Mouse (Mus musculus): ENCODE measurements around the gene Tpo. TPM values are rescaled to one million over a fixed set of nuclear protein-coding genes. Genes with fewer than 3 reads are reported as not detected.

Gene Tpo
- total and polyA plus RNA-seq, 3 experiments = not detected

- no peak overlapping the region for H3K4me3 ChIP-seq (ENCODE audit: control insufficient read depth in 1 of 2, insufficient read depth in 1 of 2, low read depth in 2 of 2, low read length in 2 of 2)
- no peaks in the 10 kb centered on the region for H3K4me1 ChIP-seq (ENCODE audit: control insufficient read depth in 1 of 2, insufficient read depth in 2 of 2, low read length in 2 of 2)
- no peaks in the 10 kb centered on the region for H3K36me3 ChIP-seq (ENCODE audit: control insufficient read depth in 1 of 2, insufficient read depth in 2 of 2, low read length in 2 of 2)
- no peak for DNase-seq (ENCODE audit: low read depth, low spot score)
- H3K79me2 ChIP-seq (ENCODE audit: control insufficient read depth, insufficient read depth, low read length, poor library complexity) = no peaks in the 10 kb centered on the region
- no peak overlapping the region for H3K27ac ChIP-seq (ENCODE audit: control insufficient read depth, low read depth, low read length)
- no peaks in the 10 kb centered on the region for H3K9me3 ChIP-seq (replicated peaks; ENCODE audit: insufficient read depth, low read length)
- TF ChIP-seq HCFC1 (IDR thresholded peaks at IDR 0.05; ENCODE audit: low read depth, low read length) = no peak
- no peak for TF ChIP-seq USF2 (IDR thresholded peaks at IDR 0.05; ENCODE audit: borderline replicate concordance in 1 of 2, insufficient read depth in 1 of 2, low read depth in 1 of 2, low read length in 2 of 2)
- no peak for TF ChIP-seq KAT2A (conservative IDR thresholded peaks at IDR 0.05; ENCODE audit: low read depth, low read length)
- TF ChIP-seq MAX (IDR thresholded peaks at IDR 0.05; ENCODE audit: low read length) = no peak
- TF ChIP-seq SMC3 (IDR thresholded peaks at IDR 0.05; ENCODE audit: low read depth, low read length) = no peak
- TF ChIP-seq MYC (IDR thresholded peaks at IDR 0.05; ENCODE audit: low read depth, low read length) = no peak
- no peak for TF ChIP-seq ZNF384 (IDR thresholded peaks at IDR 0.05; ENCODE audit: low read depth, low read length)
- TF ChIP-seq E2F4 (IDR thresholded peaks at IDR 0.05; ENCODE audit: borderline replicate concordance, low read depth, low read length) = no peak
- TF ChIP-seq ZC3H11A (IDR thresholded peaks at IDR 0.05; ENCODE audit: low read depth, low read length) = no peak
- TF ChIP-seq ETS1 (IDR thresholded peaks at IDR 0.05; ENCODE audit: low read depth, low read length) = no peak
- TF ChIP-seq MAZ (IDR thresholded peaks at IDR 0.05; ENCODE audit: low read depth, low read length) = no peak
- no peak for TF ChIP-seq POLR2AphosphoS2 (IDR thresholded peaks at IDR 0.05; ENCODE audit: low read length)
- no peak for TF ChIP-seq CTCF (IDR thresholded peaks at IDR 0.05 in 2 of 3, conservative IDR thresholded peaks at IDR 0.05 in 1 of 3; ENCODE audit: control insufficient read depth in 1 of 3, insufficient read depth in 1 of 3, low read depth in 2 of 3, low read length in 3 of 3, poor library complexity in 1 of 3, severe bottlenecking in 1 of 3)
- no peak for TF ChIP-seq MYB (IDR thresholded peaks at IDR 0.05; ENCODE audit: low read depth, low read length)
- no peak for TF ChIP-seq POLR2A (IDR thresholded peaks at IDR 0.05; ENCODE audit: control insufficient read depth in 1 of 2, insufficient read depth in 1 of 2, low read depth in 1 of 2, low read length in 2 of 2, poor library complexity in 1 of 2)
- TF ChIP-seq TBP (IDR thresholded peaks at IDR 0.05; ENCODE audit: low read depth, low read length) = no peak
- H3K9ac ChIP-seq (ENCODE audit: control insufficient read depth, low read depth, low read length, poor library complexity, severe bottlenecking) = no peak overlapping the region
- H3K27me3 ChIP-seq (ENCODE audit: control insufficient read depth in 1 of 2, insufficient read depth in 2 of 2, low read length in 2 of 2) = no peaks in the 10 kb centered on the region
Measured at GRCm38 (mm10) chr12:30168491-30168890, 36.1 kb upstream of the Tpo start.

- no peak for TF ChIP-seq SIN3A (IDR thresholded peaks at IDR 0.05; ENCODE audit: low read length)
- Histone ChIP-seq H3K4me3 (ENCODE audit: control insufficient read depth in 1 of 2, insufficient read depth in 1 of 2, low read depth in 2 of 2, low read length in 2 of 2) (no peak overlapping the region), H3K9ac (ENCODE audit: control insufficient read depth, low read depth, low read length, poor library complexity, severe bottlenecking) (no peak overlapping the region), H3K27me3 (ENCODE audit: control insufficient read depth in 1 of 2, insufficient read depth in 2 of 2, low read length in 2 of 2) (no peaks in the 10 kb centered on the region), H3K79me2 (ENCODE audit: control insufficient read depth, insufficient read depth, low read length, poor library complexity) (no peaks in the 10 kb centered on the region), H3K4me1 (ENCODE audit: control insufficient read depth in 1 of 2, insufficient read depth in 2 of 2, low read length in 2 of 2) (no peaks in the 10 kb centered on the region), H3K27ac (ENCODE audit: control insufficient read depth, low read depth, low read length) (no peak overlapping the region), H3K9me3 (replicated peaks; ENCODE audit: insufficient read depth, low read length) (no peaks in the 10 kb centered on the region), H3K36me3 (ENCODE audit: control insufficient read depth in 1 of 2, insufficient read depth in 2 of 2, low read length in 2 of 2) (no peaks in the 10 kb centered on the region)
- DNase-seq (ENCODE audit: low read depth, low spot score) = no peak
Measured at GRCm38 (mm10) chr12:30164538-30164937, 32.1 kb upstream of the Tpo start.

GRCm38 (mm10) chr12:30164005-30164404 lies 31.6 kb upstream of the Tpo start:
- H3K27me3 ChIP-seq (ENCODE audit: control insufficient read depth in 1 of 2, insufficient read depth in 2 of 2, low read length in 2 of 2) = no peaks in the 10 kb centered on the region
- H3K4me1 ChIP-seq (ENCODE audit: control insufficient read depth in 1 of 2, insufficient read depth in 2 of 2, low read length in 2 of 2) = no peaks in the 10 kb centered on the region
- no peak overlapping the region for H3K4me3 ChIP-seq (ENCODE audit: control insufficient read depth in 1 of 2, insufficient read depth in 1 of 2, low read depth in 2 of 2, low read length in 2 of 2)
- no peaks in the 10 kb centered on the region for H3K79me2 ChIP-seq (ENCODE audit: control insufficient read depth, insufficient read depth, low read length, poor library complexity)
- no peak for DNase-seq (ENCODE audit: low read depth, low spot score)
- no peak overlapping the region for H3K9ac ChIP-seq (ENCODE audit: control insufficient read depth, low read depth, low read length, poor library complexity, severe bottlenecking)
- H3K27ac ChIP-seq (ENCODE audit: control insufficient read depth, low read depth, low read length) = no peak overlapping the region
- no peaks in the 10 kb centered on the region for H3K9me3 ChIP-seq (replicated peaks; ENCODE audit: insufficient read depth, low read length)
- H3K36me3 ChIP-seq (ENCODE audit: control insufficient read depth in 1 of 2, insufficient read depth in 2 of 2, low read length in 2 of 2) = no peaks in the 10 kb centered on the region
- no peak for TF ChIP-seq E2F4 (IDR thresholded peaks at IDR 0.05; ENCODE audit: borderline replicate concordance, low read depth, low read length)
- no peak for TF ChIP-seq TCF12 (IDR thresholded peaks at IDR 0.05; ENCODE audit: low read depth, low read length)
- no peak for TF ChIP-seq MYC (IDR thresholded peaks at IDR 0.05; ENCODE audit: low read depth, low read length)
- TF ChIP-seq ZMIZ1 (IDR thresholded peaks at IDR 0.05; ENCODE audit: low read depth, low read length) = no peak
- no peak for TF ChIP-seq MAFK (IDR thresholded peaks at IDR 0.05; ENCODE audit: borderline replicate concordance, low read depth, low read length)
- no peak for TF ChIP-seq SIN3A (IDR thresholded peaks at IDR 0.05; ENCODE audit: low read length)
- TF ChIP-seq NELFE (IDR thresholded peaks at IDR 0.05; ENCODE audit: low read depth, low read length) = no peak
- TF ChIP-seq TBP (IDR thresholded peaks at IDR 0.05; ENCODE audit: low read depth, low read length) = no peak
- no peak for TF ChIP-seq RCOR1 (IDR thresholded peaks at IDR 0.05; ENCODE audit: low read depth, low read length)
- no peak for TF ChIP-seq CHD1 (IDR thresholded peaks at IDR 0.05; ENCODE audit: low read depth, low read length)
- TF ChIP-seq UBTF (IDR thresholded peaks at IDR 0.05; ENCODE audit: borderline replicate concordance, insufficient read depth, low read depth, low read length) = no peak
- TF ChIP-seq MXI1 (IDR thresholded peaks at IDR 0.05; ENCODE audit: low read depth, low read length) = no peak
- no peak for TF ChIP-seq POLR2AphosphoS2 (IDR thresholded peaks at IDR 0.05; ENCODE audit: low read length)
- TF ChIP-seq TAL1 (IDR thresholded peaks at IDR 0.05; ENCODE audit: low read length) = no peak
- no peak for TF ChIP-seq CHD2 (IDR thresholded peaks at IDR 0.05; ENCODE audit: low read length)
